Mouse (Mus musculus): Measurements from ENCODE around the gene Egfl8. TPM values are rescaled to one million over a fixed set of nuclear protein-coding genes. Genes with fewer than 3 reads are reported as not detected.

Egfl8 gene
- polyA plus RNA-seq, 1 experiment from 2014 or later: 6.0 TPM

DNA sequence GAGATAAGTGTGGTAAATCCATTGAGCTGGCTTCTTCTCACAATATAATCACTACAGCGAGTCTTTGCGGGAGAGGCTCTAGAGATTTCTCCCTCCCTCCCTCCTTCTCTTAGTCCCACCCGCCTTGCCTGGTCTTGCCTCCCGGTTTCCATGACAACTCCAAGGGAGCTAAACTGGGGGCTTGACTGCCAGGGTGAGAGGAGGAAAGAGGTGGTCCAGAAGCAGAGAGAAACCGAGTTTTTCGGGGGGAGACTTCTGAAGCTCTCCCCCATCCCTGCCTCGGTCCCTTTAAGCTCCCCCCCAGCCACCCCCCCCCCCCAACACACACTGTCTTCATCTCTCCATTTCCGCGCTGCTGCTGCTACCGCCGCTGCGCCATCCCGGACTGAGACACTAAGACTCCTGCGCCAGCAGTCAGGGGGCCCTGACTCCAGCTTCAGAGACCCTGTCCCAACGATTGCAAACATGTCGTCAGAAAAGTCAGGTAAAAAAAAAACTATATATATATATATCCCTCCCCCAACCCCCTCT, 13.5 kb upstream of the Egfl8 start, which contains the start of gene Prrt1:
Gene Prrt1 (plus strand): TSS at position 313 of the 531 bp plus-strand sequence.
- H3K9me3 ChIP-seq (ENCODE audit: low read length): no peaks in the 10 kb centered on the region
- H3K27ac ChIP-seq (ENCODE audit: low read length): peak within 1 kb of the TSS; percentile 98
- peaks cover 26% of the 10 kb centered on the region for H3K27me3 ChIP-seq (ENCODE audit: insufficient read depth, low read length)
- H3K4me3 ChIP-seq (ENCODE audit: low read length): peak within 1 kb of the TSS; percentile 84
- H3K4me2 ChIP-seq (replicated peaks; ENCODE audit: low read depth, low read length): peak within 1 kb of the TSS; percentile 87
- H3K4me1 ChIP-seq (ENCODE audit: insufficient read depth, low read length): peaks cover 54% of the 10 kb centered on the region
- no peak for ATAC-seq (ENCODE audit: low FRiP score, low TSS enrichment)
- peak within 1 kb of the TSS; percentile 87 for H3K9ac ChIP-seq (replicated peaks; ENCODE audit: low read length)
- WGBS: 4% methylated on average over 11 of the region's 16 CpGs
- H3K36me3 ChIP-seq (ENCODE audit: insufficient read depth, low read length): 0 out of 2 replicates have a peak, but pooled peaks cover 6% of the 10 kb centered on the region

DNA sequence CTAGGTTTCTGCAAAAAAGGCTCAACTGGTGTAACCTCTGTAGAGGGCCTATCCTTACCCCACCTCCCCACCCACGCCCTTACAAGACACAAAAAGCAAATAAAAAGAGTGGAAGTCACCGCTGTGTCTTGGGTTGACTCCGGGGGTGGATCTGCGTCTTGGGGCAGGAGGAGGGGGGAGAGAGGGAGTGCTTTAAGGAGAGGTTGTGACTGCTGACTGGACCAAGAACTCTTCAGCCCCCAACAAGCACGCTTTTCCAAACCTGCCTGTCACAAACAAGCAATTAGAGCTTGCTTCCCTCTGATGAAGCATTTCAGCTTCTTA, 12.8 kb upstream of the Egfl8 start:
- ATAC-seq (ENCODE audit: low FRiP score, low TSS enrichment): no peak

DNA sequence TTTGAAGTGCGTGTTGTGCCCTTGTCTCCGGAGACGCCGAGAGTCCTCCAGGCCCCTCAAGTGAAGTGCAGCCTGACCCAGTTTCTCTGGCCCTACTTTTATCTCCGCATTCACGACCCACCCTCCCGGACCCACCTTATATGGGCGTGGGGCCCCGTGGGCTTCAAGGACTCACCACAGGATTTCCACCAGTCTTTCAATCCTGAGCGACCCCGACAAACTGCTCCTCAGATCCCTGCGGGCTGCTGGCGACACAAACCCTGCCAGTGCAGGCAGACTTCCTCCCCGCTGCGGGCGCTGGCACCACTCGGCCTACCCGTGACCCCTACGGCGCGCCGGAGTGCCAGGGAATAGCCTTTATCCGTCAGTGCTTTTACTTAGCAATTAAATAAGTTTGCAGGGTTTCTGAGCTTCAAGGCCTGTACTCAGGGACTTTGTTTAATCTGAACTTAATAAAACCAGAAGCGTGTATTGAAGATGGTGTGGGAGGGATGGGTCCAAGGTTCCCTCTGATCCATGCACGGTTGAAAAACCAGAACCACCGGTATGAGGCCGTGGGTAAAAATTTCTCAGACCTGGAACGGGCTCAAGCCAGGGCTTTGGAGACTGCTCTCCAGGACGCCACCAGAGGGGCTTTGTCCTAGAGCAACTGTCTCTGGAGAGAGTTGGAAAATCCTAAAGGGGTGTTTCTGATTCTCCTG, 12.3 kb upstream of the Egfl8 start, which contains the start of gene Ppt2:
Gene Ppt2 (minus strand): TSS at position 568 of the 701 bp plus-strand sequence.
- peak within 1 kb of the TSS; percentile 87 for H3K4me2 ChIP-seq (replicated peaks; ENCODE audit: low read depth, low read length)
- H3K9me3 ChIP-seq (ENCODE audit: low read length): no peaks in the 10 kb centered on the region
- ATAC-seq (ENCODE audit: low FRiP score, low TSS enrichment): peak; percentile 8
- H3K27me3 ChIP-seq (ENCODE audit: insufficient read depth, low read length): peaks cover 26% of the 10 kb centered on the region
- H3K9ac ChIP-seq (replicated peaks; ENCODE audit: low read length): peak within 1 kb of the TSS; percentile 87
- peak within 1 kb of the TSS; percentile 98 for H3K27ac ChIP-seq (ENCODE audit: low read length)
- peaks cover 54% of the 10 kb centered on the region for H3K4me1 ChIP-seq (ENCODE audit: insufficient read depth, low read length)
- H3K4me3 ChIP-seq (ENCODE audit: low read length): peak within 1 kb of the TSS; percentile 84
- 0 out of 2 replicates have a peak, but pooled peaks cover 15% of the 10 kb centered on the region for H3K36me3 ChIP-seq (ENCODE audit: insufficient read depth, low read length)
- 3% methylated on average over 29 of the region's 29 CpGs for WGBS

More for the DNA sequence above, 12.8 kb upstream of the Egfl8 start:
- Histone ChIP-seq H3K4me2 (replicated peaks; ENCODE audit: low read depth, low read length) (peak overlapping the region; percentile 87), H3K4me1 (ENCODE audit: insufficient read depth, low read length) (peaks cover 54% of the 10 kb centered on the region), H3K27ac (ENCODE audit: low read length) (peak overlapping the region; percentile 98), H3K36me3 (ENCODE audit: insufficient read depth, low read length) (0 out of 2 replicates have a peak, but pooled peaks cover 11% of the 10 kb centered on the region), H3K9ac (replicated peaks; ENCODE audit: low read length) (peak overlapping the region; percentile 87), H3K4me3 (ENCODE audit: low read length) (peak overlapping the region; percentile 84), H3K9me3 (ENCODE audit: low read length) (no peaks in the 10 kb centered on the region), H3K27me3 (ENCODE audit: insufficient read depth, low read length) (peaks cover 26% of the 10 kb centered on the region)
- WGBS: 25% methylated on average over 5 of the region's 5 CpGs

DNA sequence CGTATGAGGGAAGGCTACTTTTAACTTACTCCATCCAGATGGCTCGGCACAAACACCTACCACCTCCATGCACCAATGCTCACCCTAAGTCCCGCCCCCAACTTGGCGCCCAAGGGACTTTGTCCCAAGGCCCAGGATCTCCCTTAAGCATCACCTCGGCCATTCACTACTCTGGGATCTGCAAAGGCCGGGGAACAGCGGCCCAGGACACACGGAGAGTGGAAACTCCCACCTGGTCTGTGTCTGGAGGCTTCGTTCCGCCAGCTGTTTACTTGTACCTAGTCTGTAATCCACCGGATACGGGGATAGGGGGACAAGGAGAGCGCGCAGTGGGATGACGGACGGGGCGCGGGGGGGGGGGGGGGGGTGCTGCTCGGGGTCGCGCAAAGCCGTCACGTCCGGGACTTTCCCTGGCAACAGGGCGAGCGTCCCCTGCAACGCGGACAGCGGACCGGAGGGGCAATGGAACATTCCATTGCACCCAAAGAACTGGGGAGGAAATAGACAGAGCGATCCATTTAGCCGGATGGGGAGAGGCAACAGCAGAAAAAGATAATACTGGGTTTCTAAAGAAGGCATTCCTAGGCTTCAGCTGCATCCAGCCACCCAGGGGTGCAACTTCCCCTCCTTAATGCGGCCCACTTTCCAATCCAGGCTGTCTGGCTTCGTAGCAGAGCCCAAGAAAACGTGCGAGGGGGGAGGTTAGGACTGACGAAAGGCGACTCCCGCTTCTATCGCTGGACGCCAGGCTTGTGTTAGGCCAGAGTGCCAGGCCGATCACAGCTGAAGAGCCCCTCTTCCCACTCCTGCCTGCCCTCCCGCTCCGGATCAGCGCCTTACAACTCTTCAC, 11.5 kb upstream of the Egfl8 start:
- H3K9me3 ChIP-seq (ENCODE audit: low read length): no peaks in the 10 kb centered on the region
- 0 out of 2 replicates have a peak, but pooled peaks cover 15% of the 10 kb centered on the region for H3K36me3 ChIP-seq (ENCODE audit: insufficient read depth, low read length)
- peak overlapping the region; percentile 87 for H3K4me2 ChIP-seq (replicated peaks; ENCODE audit: low read depth, low read length)
- H3K4me3 ChIP-seq (ENCODE audit: low read length): peak overlapping the region; percentile 84
- peaks cover 54% of the 10 kb centered on the region for H3K4me1 ChIP-seq (ENCODE audit: insufficient read depth, low read length)
- ATAC-seq (ENCODE audit: low FRiP score, low TSS enrichment): peak; percentile 85
- H3K9ac ChIP-seq (replicated peaks; ENCODE audit: low read length): peak overlapping the region; percentile 87
- H3K27ac ChIP-seq (ENCODE audit: low read length): peak overlapping the region; percentile 98
- WGBS: under 1% methylated on average over 38 of the region's 45 CpGs
- H3K27me3 ChIP-seq (ENCODE audit: insufficient read depth, low read length): peaks cover 26% of the 10 kb centered on the region

DNA sequence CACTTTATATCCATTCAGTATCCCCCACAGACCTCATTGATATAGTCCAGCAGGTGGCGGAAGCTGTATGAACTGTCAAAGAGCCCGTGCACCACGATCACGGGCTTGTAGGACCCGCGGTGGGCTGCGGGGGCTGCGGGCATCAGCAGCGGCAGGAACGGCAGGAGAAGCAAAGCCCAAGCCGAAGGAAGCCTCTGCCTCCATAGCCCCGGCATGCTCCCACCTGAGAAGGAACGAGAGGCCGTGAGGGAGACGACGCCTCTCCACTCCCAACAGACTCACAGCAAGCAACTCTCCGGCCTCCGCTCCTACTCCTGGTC, 11.0 kb upstream of the Egfl8 start:
- Histone ChIP-seq H3K27me3 (ENCODE audit: insufficient read depth, low read length) (peaks cover 22% of the 10 kb centered on the region), H3K9me3 (ENCODE audit: low read length) (no peaks in the 10 kb centered on the region), H3K9ac (replicated peaks; ENCODE audit: low read length) (peak overlapping the region; percentile 87), H3K36me3 (ENCODE audit: insufficient read depth, low read length) (peaks cover 18% of the 10 kb centered on the region; the same call in 1 of the 2 replicates), H3K27ac (ENCODE audit: low read length) (peak overlapping the region; percentile 98), H3K4me3 (ENCODE audit: low read length) (peak overlapping the region; percentile 84), H3K4me1 (ENCODE audit: insufficient read depth, low read length) (peaks cover 50% of the 10 kb centered on the region), H3K4me2 (replicated peaks; ENCODE audit: low read depth, low read length) (peak overlapping the region; percentile 87)
- ATAC-seq (ENCODE audit: low FRiP score, low TSS enrichment): peak; percentile 29
- WGBS: under 1% methylated on average over 18 of the region's 18 CpGs

DNA sequence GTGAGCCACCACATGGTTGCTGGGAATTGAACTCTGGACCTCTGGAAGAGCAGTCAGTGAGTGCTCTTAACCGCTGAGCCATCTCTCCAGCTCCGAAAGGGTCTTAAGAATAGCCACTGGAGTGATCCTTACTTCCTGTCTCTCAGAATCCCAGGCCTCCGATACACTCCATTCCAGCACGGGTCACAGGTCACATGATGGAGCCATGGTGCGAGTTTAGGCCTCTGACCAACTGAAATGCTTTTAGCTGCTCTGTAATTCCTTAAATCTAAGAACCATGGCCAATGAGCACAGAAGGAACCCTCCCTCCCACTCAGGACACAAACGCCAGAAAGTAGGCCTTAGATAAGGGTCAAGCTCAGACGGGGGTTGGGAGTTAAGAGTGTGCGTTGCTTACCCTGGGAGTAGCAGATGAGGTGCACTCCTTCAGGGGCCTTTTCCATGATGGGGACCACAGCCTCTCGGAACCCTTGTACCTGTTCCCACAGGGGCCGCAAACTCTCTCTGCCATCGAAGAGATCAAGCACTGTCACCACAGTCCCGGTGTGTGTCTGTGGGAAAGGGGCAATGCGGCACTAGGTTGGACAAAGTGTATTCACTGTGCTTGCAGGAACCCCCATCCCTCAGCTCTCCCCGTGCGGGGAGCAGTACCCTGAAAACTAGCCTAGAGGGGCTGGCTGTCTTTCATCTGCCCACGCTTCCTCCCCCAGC, 10.4 kb upstream of the Egfl8 start:
- Histone ChIP-seq H3K36me3 (ENCODE audit: insufficient read depth, low read length) (peaks cover 24% of the 10 kb centered on the region), H3K9me3 (ENCODE audit: low read length) (no peaks in the 10 kb centered on the region), H3K4me2 (replicated peaks; ENCODE audit: low read depth, low read length) (peak overlapping the region; percentile 87), H3K27ac (ENCODE audit: low read length) (peak overlapping the region; percentile 98), H3K4me1 (ENCODE audit: insufficient read depth, low read length) (peaks cover 45% of the 10 kb centered on the region), H3K27me3 (ENCODE audit: insufficient read depth, low read length) (peaks cover 17% of the 10 kb centered on the region), H3K9ac (replicated peaks; ENCODE audit: low read length) (peak overlapping the region; percentile 87), H3K4me3 (ENCODE audit: low read length) (peak overlapping the region; percentile 84)
- 46% methylated on average over 16 of the region's 16 CpGs for WGBS
- ATAC-seq (ENCODE audit: low FRiP score, low TSS enrichment): peak; percentile 0; the same call in 1 of the 2 replicates

DNA sequence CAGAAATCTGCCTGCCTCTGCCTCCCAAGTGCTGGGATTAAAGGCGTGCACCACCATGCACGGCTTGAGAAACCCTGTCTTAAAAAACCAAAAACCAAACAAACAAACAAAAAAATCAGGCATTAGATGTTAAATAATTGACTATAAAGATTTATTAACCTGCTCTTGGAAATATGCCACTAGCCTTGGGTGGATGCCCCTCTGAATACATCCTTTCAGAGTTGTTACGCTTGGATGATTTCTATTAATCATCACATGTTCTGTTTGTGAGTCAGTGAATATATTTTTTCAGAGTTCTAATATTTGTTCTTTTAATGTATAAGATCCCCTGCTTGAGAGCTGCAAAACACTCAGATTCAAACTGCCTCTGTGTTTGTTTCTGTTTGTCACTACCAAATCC, 9.2 kb upstream of the Egfl8 start:
- no peaks in the 10 kb centered on the region for H3K9me3 ChIP-seq (ENCODE audit: low read length)
- peaks cover 33% of the 10 kb centered on the region for H3K4me1 ChIP-seq (ENCODE audit: insufficient read depth, low read length)
- WGBS: 90% methylated on average over 3 of the region's 3 CpGs
- H3K36me3 ChIP-seq (ENCODE audit: insufficient read depth, low read length): peaks cover 25% of the 10 kb centered on the region
- H3K4me3 ChIP-seq (ENCODE audit: low read length): no peak overlapping the region
- no peak overlapping the region for H3K27ac ChIP-seq (ENCODE audit: low read length)
- H3K9ac ChIP-seq (replicated peaks; ENCODE audit: low read length): no peak overlapping the region
- H3K27me3 ChIP-seq (ENCODE audit: insufficient read depth, low read length): peaks cover 5% of the 10 kb centered on the region
- ATAC-seq (ENCODE audit: low FRiP score, low TSS enrichment): no peak
- H3K4me2 ChIP-seq (replicated peaks; ENCODE audit: low read depth, low read length): no peak overlapping the region

DNA sequence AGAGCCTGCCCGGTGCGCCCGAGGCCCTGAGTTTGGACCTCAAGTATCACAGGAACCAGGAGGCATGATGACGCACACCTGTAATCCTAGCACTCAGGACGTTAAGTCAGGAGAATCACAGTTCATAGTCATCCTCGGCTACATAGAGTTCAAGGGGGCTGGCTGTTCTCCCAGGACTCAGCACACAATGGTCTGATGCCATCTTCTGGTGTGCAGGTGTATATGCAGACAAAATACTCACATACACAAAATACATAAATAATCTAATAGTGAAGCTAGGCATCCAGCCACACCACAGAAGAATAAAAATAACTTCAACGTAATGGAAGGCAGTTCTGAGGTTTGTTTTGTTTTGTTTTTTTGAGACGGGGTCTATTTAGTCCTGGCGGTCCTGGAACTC, 7.4 kb upstream of the Egfl8 start:
- H3K9me3 ChIP-seq (ENCODE audit: low read length): no peaks in the 10 kb centered on the region
- no peak overlapping the region for H3K4me3 ChIP-seq (ENCODE audit: low read length)
- H3K9ac ChIP-seq (replicated peaks; ENCODE audit: low read length): no peak overlapping the region
- 78% methylated on average over 9 of the region's 9 CpGs for WGBS
- peaks cover 15% of the 10 kb centered on the region for H3K4me1 ChIP-seq (ENCODE audit: insufficient read depth, low read length)
- no peaks in the 10 kb centered on the region for H3K27me3 ChIP-seq (ENCODE audit: insufficient read depth, low read length)
- H3K4me2 ChIP-seq (replicated peaks; ENCODE audit: low read depth, low read length): no peak overlapping the region
- H3K36me3 ChIP-seq (ENCODE audit: insufficient read depth, low read length): peaks cover 34% of the 10 kb centered on the region
- ATAC-seq (ENCODE audit: low FRiP score, low TSS enrichment): no peak
- H3K27ac ChIP-seq (ENCODE audit: low read length): no peak overlapping the region

DNA sequence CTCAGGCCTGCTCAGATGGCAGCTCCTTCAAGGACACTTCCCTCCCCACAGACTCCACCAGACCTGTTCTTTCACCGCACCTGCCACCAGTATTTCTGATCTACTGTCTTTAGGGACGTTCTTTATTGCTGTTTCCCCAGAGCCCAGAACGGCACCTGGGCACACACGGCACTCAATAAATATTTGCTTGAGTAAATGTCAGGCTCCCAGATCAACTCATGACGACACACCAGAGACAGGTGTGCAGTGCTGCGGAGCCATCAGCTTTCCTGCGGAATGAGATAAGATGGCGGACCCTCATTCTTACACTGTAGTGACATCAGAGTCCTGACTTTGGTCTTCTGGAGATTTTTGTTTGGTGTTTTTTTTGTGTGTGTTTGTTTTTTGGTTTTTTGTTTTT, 5.2 kb upstream of the Egfl8 start:
- ATAC-seq (ENCODE audit: low FRiP score, low TSS enrichment): no peak
- no peak overlapping the region for H3K4me3 ChIP-seq (ENCODE audit: low read length)
- H3K4me2 ChIP-seq (replicated peaks; ENCODE audit: low read depth, low read length): no peak overlapping the region
- no peaks in the 10 kb centered on the region for H3K9me3 ChIP-seq (ENCODE audit: low read length)
- no peak overlapping the region for H3K9ac ChIP-seq (replicated peaks; ENCODE audit: low read length)
- no peak overlapping the region for H3K27ac ChIP-seq (ENCODE audit: low read length)
- peaks cover 5% of the 10 kb centered on the region; the same call in 1 of the 2 replicates for H3K4me1 ChIP-seq (ENCODE audit: insufficient read depth, low read length)
- no peaks in the 10 kb centered on the region for H3K27me3 ChIP-seq (ENCODE audit: insufficient read depth, low read length)
- WGBS: 85% methylated on average over 8 of the region's 8 CpGs
- peaks cover 49% of the 10 kb centered on the region for H3K36me3 ChIP-seq (ENCODE audit: insufficient read depth, low read length)
